Mouse (Mus musculus) E14TG2a.4 (cell line): ENCODE data around the gene Nr1h2.
A peak's percentile ranks its signal among the peaks of the same experiment; 100 is the strongest.

Source experiments
- H3K27me3 ChIP-seq: 2 replicates; pipeline ENCODE4 v1.6.1; 2014; ENCODE audit warnings: low read length, control low read depth; ENCODE audit not compliant: insufficient read depth
- H3K36me3 ChIP-seq: 2 replicates; pipeline ENCODE4 v1.6.1; 2014; ENCODE audit warnings: low read length, control low read depth; ENCODE audit not compliant: insufficient read depth
- H3K4me1 ChIP-seq: replicated peaks from 2 replicates; pipeline ENCODE4 v1.6.1; 2014; ENCODE audit warnings: low read depth, low read length, control low read depth
- H3K4me3 ChIP-seq: replicated peaks from 2 replicates; pipeline ENCODE4 v1.5.1; 2014; ENCODE audit warnings: mild to moderate bottlenecking, low read length
- H3K9me3 ChIP-seq: 2 replicates; pipeline ENCODE4 v1.6.1; 2014; ENCODE audit warnings: low read length, control low read depth
- CTCF ChIP-seq: conservative IDR thresholded peaks from 2 replicates; pipeline ENCODE4 v1.5.1; 2014; ENCODE audit warnings: low read length
- NANOG ChIP-seq: IDR thresholded peaks from 2 replicates; pipeline ENCODE4 v1.6.1; 2014; ENCODE audit warnings: borderline replicate concordance, low read length, mixed read lengths
- POU5F1 ChIP-seq: IDR thresholded peaks from 2 replicates; pipeline ENCODE4 v1.6.1; 2014; ENCODE audit warnings: low read length, borderline replicate concordance

The Nr1h2 gene

DNA sequence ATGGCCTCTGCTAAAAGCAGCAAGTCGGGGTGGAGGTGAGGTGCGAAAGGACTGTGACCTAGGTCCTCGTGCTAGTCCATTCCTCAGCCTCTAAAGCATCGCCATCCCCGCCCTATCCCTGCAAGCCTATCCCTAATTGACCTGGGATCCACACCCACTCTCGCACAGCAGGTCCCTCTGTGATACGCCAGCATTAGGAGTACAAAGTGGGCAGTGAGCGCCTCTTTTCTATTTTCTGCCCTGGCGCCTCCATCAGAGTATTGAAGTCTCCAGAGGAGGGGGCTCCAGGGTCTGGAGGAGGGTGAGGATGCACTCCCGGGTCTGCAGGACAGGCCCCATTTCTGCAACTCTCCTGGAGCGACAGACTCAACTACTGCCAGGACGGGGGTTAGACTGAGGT is 34.6 kb upstream of the Nr1h2 start:
- TF ChIP-seq NANOG, result no peak
- no peak for TF ChIP-seq POU5F1
- TF ChIP-seq CTCF, result no peak
- Histone ChIP-seq H3K9me3 (no peaks in the 10 kb centered on the region), H3K27me3 (peaks cover 38% of the 10 kb centered on the region), H3K4me3 (peak overlapping the region; percentile 77), H3K36me3 (peaks cover 16% of the 10 kb centered on the region), H3K4me1 (peaks cover 59% of the 10 kb centered on the region)

GRCm38 (mm10) chr7:44587676-44588075 is 33.9 kb upstream of the Nr1h2 start:
- no peaks in the 10 kb centered on the region for H3K9me3 ChIP-seq
- TF ChIP-seq NANOG (no peak), POU5F1 (no peak), CTCF (no peak)
- peaks cover 40% of the 10 kb centered on the region for H3K27me3 ChIP-seq
- peaks cover 13% of the 10 kb centered on the region for H3K36me3 ChIP-seq
- H3K4me3 ChIP-seq, result peak overlapping the region; percentile 77
- peaks cover 52% of the 10 kb centered on the region for H3K4me1 ChIP-seq

DNA sequence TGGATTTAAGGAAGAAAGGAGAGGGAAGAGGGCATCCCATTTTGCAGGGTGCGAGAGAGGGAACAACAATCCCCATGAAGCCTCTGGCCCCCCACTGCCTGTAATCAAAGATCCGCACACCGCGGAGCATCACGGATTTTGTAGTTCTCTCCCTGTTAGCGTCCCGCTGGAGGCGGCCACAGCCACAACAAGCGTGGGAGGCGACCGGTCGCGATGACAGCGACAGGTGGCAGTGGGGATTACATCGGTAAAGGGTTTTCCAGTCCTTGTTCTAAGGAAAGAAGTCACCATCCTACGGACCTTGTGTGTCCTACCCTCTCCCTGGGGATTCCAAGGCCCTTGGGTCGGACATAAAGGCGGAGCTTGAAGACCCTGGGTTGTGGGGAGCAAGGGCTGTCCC is 33.2 kb upstream of the Nr1h2 start:
- peaks cover 17% of the 10 kb centered on the region for H3K36me3 ChIP-seq
- peaks cover 51% of the 10 kb centered on the region for H3K4me1 ChIP-seq
- peak overlapping the region; percentile 77 for H3K4me3 ChIP-seq
- TF ChIP-seq CTCF (no peak), NANOG (no peak), POU5F1 (no peak)
- H3K27me3 ChIP-seq, result peaks cover 33% of the 10 kb centered on the region
- no peaks in the 10 kb centered on the region for H3K9me3 ChIP-seq

GRCm38 (mm10) chr7:44586518-44586917 is 32.8 kb upstream of the Nr1h2 start:
- H3K4me1 ChIP-seq, result peaks cover 50% of the 10 kb centered on the region
- peaks cover 29% of the 10 kb centered on the region for H3K27me3 ChIP-seq
- H3K9me3 ChIP-seq, result no peaks in the 10 kb centered on the region
- H3K4me3 ChIP-seq, result peak overlapping the region; percentile 77
- H3K36me3 ChIP-seq, result peaks cover 17% of the 10 kb centered on the region
- TF ChIP-seq NANOG (no peak), CTCF (no peak), POU5F1 (no peak)

GRCm38 (mm10) chr7:44585606-44586005 is 31.9 kb upstream of the Nr1h2 start:
- H3K4me1 ChIP-seq, result peaks cover 57% of the 10 kb centered on the region
- H3K27me3 ChIP-seq, result peaks cover 29% of the 10 kb centered on the region
- H3K9me3 ChIP-seq, result no peaks in the 10 kb centered on the region
- peaks cover 21% of the 10 kb centered on the region for H3K36me3 ChIP-seq
- TF ChIP-seq CTCF (no peak), POU5F1 (no peak), NANOG (no peak)
- no peak overlapping the region for H3K4me3 ChIP-seq

GRCm38 (mm10) chr7:44584921-44585320 is 31.2 kb upstream of the Nr1h2 start:
- no peak for TF ChIP-seq POU5F1
- no peak for TF ChIP-seq CTCF
- no peak for TF ChIP-seq NANOG
- Histone ChIP-seq H3K4me3 (no peak overlapping the region), H3K36me3 (peaks cover 21% of the 10 kb centered on the region), H3K4me1 (peaks cover 55% of the 10 kb centered on the region), H3K27me3 (peaks cover 29% of the 10 kb centered on the region), H3K9me3 (no peaks in the 10 kb centered on the region)

- no peak for TF ChIP-seq NANOG
- TF ChIP-seq CTCF, result no peak
- no peak for TF ChIP-seq POU5F1
- Histone ChIP-seq H3K36me3 (peaks cover 21% of the 10 kb centered on the region), H3K27me3 (peaks cover 29% of the 10 kb centered on the region), H3K4me3 (no peak overlapping the region), H3K9me3 (no peaks in the 10 kb centered on the region), H3K4me1 (peaks cover 49% of the 10 kb centered on the region)
These were observed 30.6 kb upstream of the Nr1h2 start for GRCm38 (mm10) chr7:44584265-44584804.

- no peak overlapping the region for H3K4me3 ChIP-seq
- no peak for TF ChIP-seq CTCF
- no peak for TF ChIP-seq NANOG
- TF ChIP-seq POU5F1, result no peak
- peaks cover 40% of the 10 kb centered on the region for H3K4me1 ChIP-seq
- peaks cover 21% of the 10 kb centered on the region for H3K36me3 ChIP-seq
- H3K9me3 ChIP-seq, result no peaks in the 10 kb centered on the region
- H3K27me3 ChIP-seq, result peaks cover 23% of the 10 kb centered on the region
These were observed 29.4 kb upstream of the Nr1h2 start for GRCm38 (mm10) chr7:44583146-44583545.

DNA sequence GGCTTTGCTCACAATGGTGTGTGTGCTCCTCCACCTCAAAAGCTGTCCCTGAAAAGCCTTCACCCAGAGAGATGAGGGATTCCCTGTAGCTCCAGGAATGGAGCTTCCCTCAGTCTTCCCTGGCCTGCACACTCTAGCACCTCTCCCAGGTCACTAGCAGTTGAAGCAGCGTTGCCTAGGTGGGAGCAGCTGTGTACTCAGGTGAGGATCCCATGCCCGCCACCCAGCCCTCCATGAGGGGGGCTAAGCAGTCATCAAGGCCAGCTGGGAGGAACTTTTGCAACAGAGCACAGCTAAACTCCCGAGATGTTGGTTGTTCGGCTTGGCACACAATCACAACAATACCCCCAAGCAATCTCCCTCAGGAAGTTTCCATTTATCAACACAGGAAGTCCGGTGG is 29.0 kb upstream of the Nr1h2 start:
- H3K36me3 ChIP-seq, result peaks cover 21% of the 10 kb centered on the region
- no peak overlapping the region for H3K4me3 ChIP-seq
- no peaks in the 10 kb centered on the region for H3K9me3 ChIP-seq
- TF ChIP-seq POU5F1, result no peak
- no peak for TF ChIP-seq NANOG
- TF ChIP-seq CTCF, result no peak
- H3K4me1 ChIP-seq, result peaks cover 36% of the 10 kb centered on the region
- peaks cover 19% of the 10 kb centered on the region for H3K27me3 ChIP-seq
